Mouse (Mus musculus) lung, adult 2 months (tissue): ENCODE measurements around the gene Gm45837.

ENCODE experiments used
- CTCF ChIP-seq: fragments of 200-500 bp; IDR thresholded peaks from 2 replicates; pipeline ENCODE4 v1.5.1; 2011; ENCODE audit warnings: mild to moderate bottlenecking, low read length, control low read depth; ENCODE audit not compliant: insufficient read depth
- POLR2A ChIP-seq: fragments of 200-500 bp; IDR thresholded peaks from 2 replicates; pipeline ENCODE4 v1.6.1; 2011; ENCODE audit warnings: low read depth, mild to moderate bottlenecking, control low read depth, low read length, borderline replicate concordance; ENCODE audit errors: extremely low read depth

GRCm38 (mm10) chr7:101478099-101478498 is 67.4 kb downstream of the Gm45837 start:
- TF ChIP-seq CTCF = no peak
- no peak for TF ChIP-seq POLR2A
